8 mouse cellular contexts compared by ENCODE assay signal in genomic region chr1:135585573-135585972, GRCm38 (mm10). TPM values are rescaled to one million over a fixed set of nuclear protein-coding genes. Genes with fewer than 3 reads are reported as not detected.
A peak's percentile ranks its signal among the peaks of the same experiment; 100 is the strongest.
DNase-seq lines count a peak whose midpoint lies in the region; ATAC-seq and TF ChIP-seq lines count a peak whose summit lies in the region.

No protein-coding gene starts in this region.

- H3K4me2 ChIP-seq in intestine, postnatal 0 days (replicated peaks; ENCODE audit: low read depth): peak overlapping the region; percentile 86
- peak overlapping the region; percentile 92 for H3K4me2 ChIP-seq in neural tube, embryonic 12.5 days (replicated peaks)

- peak overlapping the region; percentile 58 for H3K4me3 ChIP-seq in intestine, postnatal 0 days (ENCODE audit: low read depth, low read length)
- peak overlapping the region; percentile 33; the same call in 1 of the 2 replicates for H3K4me3 ChIP-seq in liver, adult 2 months (ENCODE audit: insufficient read depth, low read depth, low read length)
- H3K4me3 ChIP-seq in neural tube, embryonic 12.5 days: peak overlapping the region; percentile 61

- peak; percentile 56 for TF ChIP-seq CTCF in intestine, postnatal 0 days (IDR thresholded peaks at IDR 0.05; ENCODE audit: low read depth)
- TF ChIP-seq CTCF in liver, adult 2 months (IDR thresholded peaks at IDR 0.05; ENCODE audit: low read depth, low read length): no peak

- no peak overlapping the region for H3K27ac ChIP-seq in intestine, postnatal 0 days (ENCODE audit: low read depth, low read length)
- no peak overlapping the region for H3K27ac ChIP-seq in liver, adult 2 months (replicated peaks; ENCODE audit: insufficient read depth, low read depth, low read length)
- peak overlapping the region; percentile 80 for H3K27ac ChIP-seq in neural tube, embryonic 12.5 days

- ATAC-seq in common myeloid progenitor, adult 5-6 weeks (replicated peaks; ENCODE audit: low read depth, poor library complexity, severe bottlenecking): peak; percentile 63
- peak; percentile 28; the same call in 1 of the 2 replicates for ATAC-seq in intestine, postnatal 0 days
- peak; percentile 65 for ATAC-seq in neural tube, embryonic 12.5 days (ENCODE audit: low FRiP score, low read depth)
- no peak for ATAC-seq in megakaryocyte-erythroid progenitor cell, adult 5-6 weeks (replicated peaks; ENCODE audit: low FRiP score, low TSS enrichment, poor library complexity, severe bottlenecking)

- no peaks in the 10 kb centered on the region for H3K9me3 ChIP-seq in intestine, postnatal 0 days (ENCODE audit: control insufficient read depth)
- no peaks in the 10 kb centered on the region for H3K9me3 ChIP-seq in neural tube, embryonic 12.5 days

- H3K9ac ChIP-seq in intestine, postnatal 0 days (ENCODE audit: low read depth, low read length): 0 out of 2 replicates have a peak overlapping the region, but pooled peaks have one; percentile 40
- H3K9ac ChIP-seq in liver, adult 2 months (ENCODE audit: low read depth, low read length): no peak overlapping the region
- peak overlapping the region; percentile 70 for H3K9ac ChIP-seq in neural tube, embryonic 12.5 days

- H3K79me2 ChIP-seq in liver, adult 2 months (ENCODE audit: control insufficient read depth, insufficient read depth, low read length): no peaks in the 10 kb centered on the region

- DNase-seq in heart, adult 11 months: peak; percentile 97
- no peak for DNase-seq in heart, adult 8-10 months (ENCODE audit: low spot score)
- DNase-seq in gastrocnemius, postnatal 36 days: peak; percentile 26 to 39
- no peak for DNase-seq in liver, adult 2 months (ENCODE audit: extremely low read depth, low read depth, low spot score)

- no peaks in the 10 kb centered on the region for H3K4me1 ChIP-seq in intestine, postnatal 0 days (replicated peaks; ENCODE audit: control insufficient read depth, insufficient read depth, low read length)
- H3K4me1 ChIP-seq in liver, adult 2 months (ENCODE audit: control insufficient read depth, insufficient read depth, low read length): 0 out of 2 replicates have a peak, but pooled peaks cover 2% of the 10 kb centered on the region
- peaks cover 51% of the 10 kb centered on the region for H3K4me1 ChIP-seq in neural tube, embryonic 12.5 days

- 0% methylated on average over 19 of the region's 19 CpGs for WGBS in intestine, postnatal 0 days
- WGBS in liver, adult 2 months: 4% methylated on average over 18 of the region's 19 CpGs
- under 1% methylated on average over 19 of the region's 19 CpGs for WGBS in neural tube, embryonic 12.5 days

- TF ChIP-seq POLR2A in liver, adult 2 months (IDR thresholded peaks at IDR 0.05; ENCODE audit: extremely low read depth, insufficient read depth, low read length): no peak

- intact Hi-C loops in gastrocnemius, postnatal 36 days (cut with DNase I): no loop called here

- H3K27me3 ChIP-seq in intestine, postnatal 0 days (replicated peaks; ENCODE audit: control insufficient read depth, insufficient read depth, low read length): peaks cover 34% of the 10 kb centered on the region
- peaks cover 5% of the 10 kb centered on the region; the same call in 1 of the 2 replicates for H3K27me3 ChIP-seq in liver, adult 2 months (ENCODE audit: control insufficient read depth, insufficient read depth, low read length)
- H3K27me3 ChIP-seq in neural tube, embryonic 12.5 days (replicated peaks): no peaks in the 10 kb centered on the region; the same call in 1 of the 2 replicates

- no peaks in the 10 kb centered on the region for H3K36me3 ChIP-seq in intestine, postnatal 0 days (ENCODE audit: control insufficient read depth, insufficient read depth)
- H3K36me3 ChIP-seq in liver, adult 2 months (ENCODE audit: control insufficient read depth, insufficient read depth, low read length): no peaks in the 10 kb centered on the region
- no peaks in the 10 kb centered on the region for H3K36me3 ChIP-seq in neural tube, embryonic 12.5 days

RNA-seq across cellular contexts. Expression of gene Nav1, which starts 21.5 kb away (rescaled TPM):
- 10 to 100 TPM; 14.8 to 19.1 (median 15.9) TPM for total RNA-seq in heart, adult 8-10 months (2022)
- total RNA-seq in common myeloid progenitor, adult 5-6 weeks (2017): 6.2 and 7.7 TPM in 2 replicates
- 1 to 10 TPM; 8.7 to 9.7 TPM for total RNA-seq in gastrocnemius, postnatal 36 days (2021)
- 3.4 and 5.4 TPM in 2 replicates for polyA plus RNA-seq in intestine, postnatal 0 days (2015; fragmentation: Nextera tagmentation; extraction: Ambion mirVana)
- total RNA-seq in liver, adult 2 months (2014; rRNA removed): 0.83 and 1.5 TPM in 2 replicates
- 1.1 and 1.8 TPM in 2 replicates for polyA plus RNA-seq in liver, adult 2 months (2012; rRNA removed)
- 28.4 and 29.9 TPM in 2 replicates for polyA plus RNA-seq in neural tube, embryonic 12.5 days (2016; fragmentation: Nextera tagmentation; extraction: Ambion mirVana)
- 0.79 and 3.6 TPM in 2 replicates for total RNA-seq in megakaryocyte-erythroid progenitor cell, adult 5-6 weeks (2014; fragmentation: Nextera tagmentation)
- total RNA-seq in megakaryocyte-erythroid progenitor cell, adult 5-6 weeks (2017): 0.30 and 0.47 TPM in 2 replicates

Comparison
In these comparisons a context has a peak if more than half of its experiments do, and no peak if none do; other contexts are left out.
1. DNase-seq: peak in heart, adult 11 months (single experiment) and gastrocnemius, postnatal 36 days (2 of 2); none in heart, adult 8-10 months (single experiment) and liver, adult 2 months (single experiment).
2. Peak in every context shown above with its lines, with median percentiles within 50 percentile points of each other: H3K4me3 ChIP-seq.